Mouse (Mus musculus): ENCODE data around the gene Plekhm2. TPM values are rescaled to one million over a fixed set of nuclear protein-coding genes. Genes with fewer than 3 reads are reported as not detected.

Gene Plekhm2
- polyA plus RNA-seq, 1 experiment from 2014 or later: 7.6 TPM

- Histone ChIP-seq H3K4me2 (replicated peaks) (no peak overlapping the region), H3K27ac (replicated peaks) (peak overlapping the region; percentile 72), H3K4me3 (no peak overlapping the region), H3K36me3 (peaks cover 21% of the 10 kb centered on the region), H3K27me3 (no peaks in the 10 kb centered on the region), H3K9ac (replicated peaks) (0 out of 2 replicates have a peak overlapping the region, but pooled peaks have one; percentile 10), H3K9me3 (no peaks in the 10 kb centered on the region), H3K4me1 (peaks cover 14% of the 10 kb centered on the region)
- 30% methylated on average over 7 of the region's 7 CpGs for WGBS
- peak; percentile 62 for ATAC-seq (replicated peaks)
These were observed 21.4 kb downstream of the Plekhm2 start for GRCm38 (mm10) chr4:141643118-141643855.

- ATAC-seq (replicated peaks): no peak
- 90% methylated on average over 25 of the region's 25 CpGs for WGBS
- H3K4me2 ChIP-seq (replicated peaks): no peak overlapping the region
- H3K27me3 ChIP-seq: no peaks in the 10 kb centered on the region
- H3K4me1 ChIP-seq: peaks cover 14% of the 10 kb centered on the region
- H3K27ac ChIP-seq (replicated peaks): no peak overlapping the region
- H3K36me3 ChIP-seq: peaks cover 28% of the 10 kb centered on the region
- no peak overlapping the region for H3K4me3 ChIP-seq
- no peaks in the 10 kb centered on the region for H3K9me3 ChIP-seq
- H3K9ac ChIP-seq (replicated peaks): no peak overlapping the region
These were observed 22.5 kb downstream of the Plekhm2 start for GRCm38 (mm10) chr4:141641961-141642811.

GRCm38 (mm10) chr4:141641353-141641771, 23.3 kb downstream of the Plekhm2 start:
- 93% methylated on average over 7 of the region's 7 CpGs for WGBS
- Histone ChIP-seq H3K27me3 (no peaks in the 10 kb centered on the region), H3K4me2 (replicated peaks) (no peak overlapping the region), H3K4me1 (peaks cover 14% of the 10 kb centered on the region), H3K9me3 (no peaks in the 10 kb centered on the region), H3K27ac (replicated peaks) (no peak overlapping the region), H3K36me3 (peaks cover 36% of the 10 kb centered on the region), H3K4me3 (no peak overlapping the region), H3K9ac (replicated peaks) (no peak overlapping the region)
- ATAC-seq (replicated peaks): no peak

GRCm38 (mm10) chr4:141639474-141639873, 25.2 kb downstream of the Plekhm2 start:
- no peak for ATAC-seq (replicated peaks)

GRCm38 (mm10) chr4:141636693-141637092, 28.0 kb downstream of the Plekhm2 start:
- no peak overlapping the region for H3K4me2 ChIP-seq (replicated peaks)
- H3K9ac ChIP-seq (replicated peaks): no peak overlapping the region
- ATAC-seq (replicated peaks): no peak
- H3K4me1 ChIP-seq: no peaks in the 10 kb centered on the region
- WGBS: 95% methylated on average over 5 of the region's 5 CpGs
- H3K9me3 ChIP-seq: no peaks in the 10 kb centered on the region
- H3K4me3 ChIP-seq: no peak overlapping the region
- H3K27me3 ChIP-seq: no peaks in the 10 kb centered on the region
- peaks cover 60% of the 10 kb centered on the region for H3K36me3 ChIP-seq
- H3K27ac ChIP-seq (replicated peaks): no peak overlapping the region

More at GRCm38 (mm10) chr4:141639474-141639873, 25.2 kb downstream of the Plekhm2 start:
- Histone ChIP-seq H3K4me1 (peaks cover 14% of the 10 kb centered on the region), H3K27ac (replicated peaks) (no peak overlapping the region), H3K4me2 (replicated peaks) (no peak overlapping the region), H3K4me3 (no peak overlapping the region), H3K9ac (replicated peaks) (no peak overlapping the region), H3K27me3 (no peaks in the 10 kb centered on the region), H3K36me3 (peaks cover 43% of the 10 kb centered on the region), H3K9me3 (no peaks in the 10 kb centered on the region)
- WGBS: 61% methylated on average over 11 of the region's 11 CpGs

DNA sequence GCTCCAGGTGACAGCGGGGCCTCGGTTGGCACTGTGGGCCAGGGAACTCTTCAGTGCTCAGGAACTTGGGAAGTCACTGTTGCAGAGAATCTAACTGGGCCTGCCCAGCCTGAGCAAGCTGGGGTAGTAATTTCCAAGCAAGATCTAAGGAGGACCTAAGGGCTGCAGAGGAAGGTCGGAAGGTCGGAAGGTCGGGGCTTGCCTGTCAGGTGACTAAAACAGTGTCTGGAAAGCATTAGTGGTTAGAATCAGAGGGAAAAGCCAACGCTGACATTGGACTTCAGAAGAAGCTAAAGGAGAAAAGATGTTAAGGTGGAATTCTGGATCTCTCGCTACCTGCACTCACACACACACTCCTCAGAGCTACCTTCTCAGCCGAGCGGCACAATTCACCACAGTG, 28.7 kb downstream of the Plekhm2 start:
- 92% methylated on average over 9 of the region's 9 CpGs for WGBS
- Histone ChIP-seq H3K27me3 (no peaks in the 10 kb centered on the region), H3K9ac (replicated peaks) (no peak overlapping the region), H3K4me3 (no peak overlapping the region), H3K27ac (replicated peaks) (no peak overlapping the region), H3K36me3 (peaks cover 60% of the 10 kb centered on the region), H3K4me2 (replicated peaks) (no peak overlapping the region), H3K9me3 (no peaks in the 10 kb centered on the region), H3K4me1 (no peaks in the 10 kb centered on the region)
- no peak for ATAC-seq (replicated peaks)

GRCm38 (mm10) chr4:141632111-141632873, 32.4 kb downstream of the Plekhm2 start:
- ATAC-seq (replicated peaks): no peak
- 94% methylated on average over 21 of the region's 21 CpGs for WGBS

DNA sequence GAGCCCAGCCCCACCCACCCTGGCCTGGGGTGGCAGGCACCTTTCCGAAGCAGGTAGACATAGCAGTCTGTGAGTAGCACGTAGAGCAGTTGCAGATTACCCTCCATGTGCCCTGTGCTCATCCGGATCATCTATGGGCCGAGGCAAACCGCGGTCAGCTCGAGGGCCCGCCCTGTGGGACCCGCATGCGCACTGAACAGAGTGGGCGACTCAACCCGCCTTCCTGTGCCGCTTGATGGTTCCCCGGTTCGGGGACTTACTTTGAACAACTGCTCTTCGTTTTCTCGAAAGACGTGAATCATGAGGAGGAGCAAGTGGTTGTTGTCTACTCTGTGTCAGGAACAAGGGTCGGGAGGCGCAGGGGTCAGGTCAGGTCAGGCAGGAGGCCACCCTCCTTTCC, 33.4 kb downstream of the Plekhm2 start:
- 93% methylated on average over 20 of the region's 20 CpGs for WGBS
- Histone ChIP-seq H3K27me3 (no peaks in the 10 kb centered on the region), H3K9me3 (no peaks in the 10 kb centered on the region), H3K9ac (replicated peaks) (no peak overlapping the region), H3K36me3 (peaks cover 74% of the 10 kb centered on the region), H3K4me1 (no peaks in the 10 kb centered on the region), H3K27ac (replicated peaks) (no peak overlapping the region), H3K4me2 (replicated peaks) (no peak overlapping the region), H3K4me3 (no peak overlapping the region)
- ATAC-seq (replicated peaks): no peak

More at GRCm38 (mm10) chr4:141632111-141632873, 32.4 kb downstream of the Plekhm2 start:
- no peak overlapping the region for H3K4me2 ChIP-seq (replicated peaks)
- no peak overlapping the region for H3K4me3 ChIP-seq
- no peaks in the 10 kb centered on the region for H3K4me1 ChIP-seq
- H3K9me3 ChIP-seq: no peaks in the 10 kb centered on the region
- H3K27me3 ChIP-seq: no peaks in the 10 kb centered on the region
- no peak overlapping the region for H3K9ac ChIP-seq (replicated peaks)
- H3K36me3 ChIP-seq: peaks cover 75% of the 10 kb centered on the region
- H3K27ac ChIP-seq (replicated peaks): no peak overlapping the region

DNA sequence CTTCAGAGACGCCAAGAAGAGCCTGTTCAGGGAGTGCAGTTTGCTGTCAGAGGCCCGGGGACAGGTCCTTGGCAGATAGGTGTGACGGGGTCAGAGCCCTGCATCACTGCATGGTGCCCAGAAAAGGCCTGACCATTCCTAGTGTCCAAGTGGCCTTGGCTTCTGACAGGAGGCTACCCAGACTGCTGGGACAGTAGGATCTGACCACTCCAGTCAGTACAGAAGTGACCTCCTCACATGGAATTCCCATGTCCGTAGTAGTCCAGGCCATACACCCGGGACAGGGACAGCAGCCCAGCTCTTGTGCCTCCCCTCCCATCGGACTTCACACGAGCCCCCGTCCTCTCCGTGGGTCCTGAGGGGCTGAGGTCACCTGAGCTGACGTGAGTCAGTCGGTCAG, 34.7 kb downstream of the Plekhm2 start:
- 96% methylated on average over 11 of the region's 11 CpGs for WGBS
- Histone ChIP-seq H3K4me1 (no peaks in the 10 kb centered on the region), H3K27ac (replicated peaks) (no peak overlapping the region)

GRCm38 (mm10) chr4:141628661-141629060, 36.0 kb downstream of the Plekhm2 start:
- Histone ChIP-seq H3K4me3 (no peak overlapping the region), H3K9me3 (no peaks in the 10 kb centered on the region), H3K27me3 (no peaks in the 10 kb centered on the region), H3K4me2 (replicated peaks) (no peak overlapping the region), H3K27ac (replicated peaks) (no peak overlapping the region), H3K9ac (replicated peaks) (no peak overlapping the region), H3K4me1 (no peaks in the 10 kb centered on the region), H3K36me3 (peaks cover 69% of the 10 kb centered on the region)
- WGBS: 86% methylated on average over 14 of the region's 14 CpGs
- ATAC-seq (replicated peaks): no peak

More for the DNA sequence above, 34.7 kb downstream of the Plekhm2 start:
- peaks cover 74% of the 10 kb centered on the region for H3K36me3 ChIP-seq
- H3K4me3 ChIP-seq: no peak overlapping the region
- no peaks in the 10 kb centered on the region for H3K9me3 ChIP-seq
- no peak overlapping the region for H3K9ac ChIP-seq (replicated peaks)
- ATAC-seq (replicated peaks): no peak
- no peak overlapping the region for H3K4me2 ChIP-seq (replicated peaks)
- no peaks in the 10 kb centered on the region for H3K27me3 ChIP-seq

GRCm38 (mm10) chr4:141627502-141627901, 37.2 kb downstream of the Plekhm2 start:
- H3K9me3 ChIP-seq: no peaks in the 10 kb centered on the region
- H3K4me1 ChIP-seq: no peaks in the 10 kb centered on the region
- no peak overlapping the region for H3K4me2 ChIP-seq (replicated peaks)
- no peak for ATAC-seq (replicated peaks)
- no peak overlapping the region for H3K4me3 ChIP-seq
- H3K27me3 ChIP-seq: no peaks in the 10 kb centered on the region
- no peak overlapping the region for H3K9ac ChIP-seq (replicated peaks)
- 86% methylated on average over 5 of the region's 5 CpGs for WGBS
- peaks cover 63% of the 10 kb centered on the region for H3K36me3 ChIP-seq
- no peak overlapping the region for H3K27ac ChIP-seq (replicated peaks)
